Mouse (Mus musculus): ENCODE data around the gene Rnf40. TPM values are rescaled to one million over a fixed set of nuclear protein-coding genes. Genes with fewer than 3 reads are reported as not detected.
"Not testable (repeated sequence)": the region's sequence is repeated elsewhere in the genome, so short reads cannot be mapped to it uniquely, and the experiment has no call there.

The Rnf40 gene
- polyA plus RNA-seq, 1 experiment from 2014 or later = 46.1 TPM

GRCm38 (mm10) chr7:127628646-127629045, 40.1 kb downstream of the Rnf40 start:
- WGBS = 81% methylated on average over 5 of the region's 5 CpGs
- Histone ChIP-seq H3K4me1 (no peaks in the 10 kb centered on the region), H3K36me3 (no peaks in the 10 kb centered on the region), H3K4me2 (no peak overlapping the region), H3K9me3 (no peaks in the 10 kb centered on the region), H3K27me3 (no peaks in the 10 kb centered on the region), H3K9ac (no peak overlapping the region), H3K27ac (no peak overlapping the region), H3K4me3 (no peak overlapping the region)
- no peak for ATAC-seq (ENCODE audit: insufficient number of reproducible peaks, low FRiP score, low TSS enrichment, low read depth)

- 90% methylated on average over 4 of the region's 4 CpGs for WGBS
- Histone ChIP-seq H3K9me3 (no peaks in the 10 kb centered on the region), H3K4me3 (no peak overlapping the region), H3K27me3 (no peaks in the 10 kb centered on the region), H3K27ac (no peak overlapping the region), H3K36me3 (no peaks in the 10 kb centered on the region), H3K9ac (no peak overlapping the region), H3K4me1 (no peaks in the 10 kb centered on the region), H3K4me2 (no peak overlapping the region)
- no peak for ATAC-seq (ENCODE audit: insufficient number of reproducible peaks, low FRiP score, low TSS enrichment, low read depth)
These were observed 42.8 kb downstream of the Rnf40 start for GRCm38 (mm10) chr7:127631416-127631815.

- Histone ChIP-seq H3K4me2 (peak overlapping the region; percentile 65), H3K9ac (peak overlapping the region; percentile 43), H3K4me1 (peaks cover 8% of the 10 kb centered on the region), H3K27ac (no peak overlapping the region), H3K4me3 (peak overlapping the region; percentile 59), H3K9me3 (no peaks in the 10 kb centered on the region), H3K36me3 (no peaks in the 10 kb centered on the region), H3K27me3 (no peaks in the 10 kb centered on the region)
- under 1% methylated on average over 27 of the region's 27 CpGs for WGBS
- ATAC-seq (ENCODE audit: insufficient number of reproducible peaks, low FRiP score, low TSS enrichment, low read depth) = 0 out of 2 replicates have a peak, but pooled peaks have one; percentile 48
These were observed 48.4 kb downstream of the Rnf40 start for GRCm38 (mm10) chr7:127636963-127637362.

- H3K9me3 ChIP-seq = no peaks in the 10 kb centered on the region
- no peak overlapping the region for H3K27ac ChIP-seq
- WGBS = 29% methylated on average over 4 of the region's 4 CpGs
- peaks cover 8% of the 10 kb centered on the region for H3K4me1 ChIP-seq
- H3K4me2 ChIP-seq = no peak overlapping the region
- H3K36me3 ChIP-seq = no peaks in the 10 kb centered on the region
- no peaks in the 10 kb centered on the region for H3K27me3 ChIP-seq
- H3K4me3 ChIP-seq = no peak overlapping the region
- H3K9ac ChIP-seq = no peak overlapping the region
- no peak for ATAC-seq (ENCODE audit: insufficient number of reproducible peaks, low FRiP score, low TSS enrichment, low read depth)
These were observed 52.7 kb downstream of the Rnf40 start for GRCm38 (mm10) chr7:127641260-127641659.

GRCm38 (mm10) chr7:127642254-127642653, 53.7 kb downstream of the Rnf40 start:
- no peaks in the 10 kb centered on the region for H3K9me3 ChIP-seq

GRCm38 (mm10) chr7:127646363-127646762, 57.8 kb downstream of the Rnf40 start:
- Histone ChIP-seq H3K4me2 (no peak overlapping the region), H3K9me3 (no peaks in the 10 kb centered on the region), H3K4me1 (no peaks in the 10 kb centered on the region), H3K27ac (no peak overlapping the region), H3K9ac (no peak overlapping the region), H3K36me3 (no peaks in the 10 kb centered on the region), H3K4me3 (no peak overlapping the region), H3K27me3 (no peaks in the 10 kb centered on the region)
- 84% methylated on average over 4 of the region's 4 CpGs for WGBS
- no peak for ATAC-seq (ENCODE audit: insufficient number of reproducible peaks, low FRiP score, low TSS enrichment, low read depth)

More at GRCm38 (mm10) chr7:127642254-127642653, 53.7 kb downstream of the Rnf40 start:
- H3K36me3 ChIP-seq = no peaks in the 10 kb centered on the region
- no peaks in the 10 kb centered on the region for H3K27me3 ChIP-seq
- no peak overlapping the region for H3K4me2 ChIP-seq
- no peak overlapping the region for H3K27ac ChIP-seq
- no peak overlapping the region for H3K9ac ChIP-seq
- no peak overlapping the region for H3K4me3 ChIP-seq
- ATAC-seq (ENCODE audit: insufficient number of reproducible peaks, low FRiP score, low TSS enrichment, low read depth) = no peak
- WGBS = 73% methylated on average over 4 of the region's 4 CpGs
- H3K4me1 ChIP-seq = peaks cover 4% of the 10 kb centered on the region

GRCm38 (mm10) chr7:127647576-127647975, 59.0 kb downstream of the Rnf40 start:
- not testable (repeated sequence) for H3K36me3 ChIP-seq; H3K9me3 ChIP-seq; H3K27me3 ChIP-seq; H3K4me3 ChIP-seq; H3K27ac ChIP-seq; ATAC-seq (ENCODE audit: insufficient number of reproducible peaks, low FRiP score, low TSS enrichment, low read depth); H3K4me1 ChIP-seq; H3K9ac ChIP-seq; H3K4me2 ChIP-seq
- WGBS = 86% methylated on average over 7 of the region's 7 CpGs

- Histone ChIP-seq H3K9ac (no peak overlapping the region), H3K27me3 (no peaks in the 10 kb centered on the region), H3K36me3 (no peaks in the 10 kb centered on the region), H3K4me1 (peaks cover 10% of the 10 kb centered on the region), H3K4me3 (no peak overlapping the region), H3K9me3 (no peaks in the 10 kb centered on the region), H3K27ac (no peak overlapping the region), H3K4me2 (no peak overlapping the region)
- WGBS = 75% methylated on average over 4 of the region's 4 CpGs
- ATAC-seq (ENCODE audit: insufficient number of reproducible peaks, low FRiP score, low TSS enrichment, low read depth) = no peak
These were observed 60.1 kb downstream of the Rnf40 start for GRCm38 (mm10) chr7:127648516-127649201.

- no peaks in the 10 kb centered on the region for H3K27me3 ChIP-seq
- WGBS = 80% methylated on average over 5 of the region's 6 CpGs
- no peaks in the 10 kb centered on the region for H3K9me3 ChIP-seq
- no peak for ATAC-seq (ENCODE audit: insufficient number of reproducible peaks, low FRiP score, low TSS enrichment, low read depth)
- no peak overlapping the region for H3K27ac ChIP-seq
- no peak overlapping the region for H3K4me2 ChIP-seq
- H3K36me3 ChIP-seq = no peaks in the 10 kb centered on the region
- no peak overlapping the region for H3K9ac ChIP-seq
- H3K4me1 ChIP-seq = peaks cover 10% of the 10 kb centered on the region
- no peak overlapping the region for H3K4me3 ChIP-seq
These were observed 60.6 kb downstream of the Rnf40 start for GRCm38 (mm10) chr7:127649206-127649605.

GRCm38 (mm10) chr7:127651624-127652023, 63.1 kb downstream of the Rnf40 start:
- H3K9me3 ChIP-seq = no peaks in the 10 kb centered on the region
- peak overlapping the region; percentile 46 for H3K4me2 ChIP-seq
- peak overlapping the region; percentile 20; the same call in 1 of the 2 replicates for H3K4me3 ChIP-seq
- peaks cover 10% of the 10 kb centered on the region for H3K4me1 ChIP-seq
- ATAC-seq (ENCODE audit: insufficient number of reproducible peaks, low FRiP score, low TSS enrichment, low read depth) = no peak
- no peak overlapping the region for H3K9ac ChIP-seq
- no peaks in the 10 kb centered on the region for H3K36me3 ChIP-seq
- WGBS = 59% methylated on average over 2 of the region's 3 CpGs
- no peak overlapping the region for H3K27ac ChIP-seq
- no peaks in the 10 kb centered on the region for H3K27me3 ChIP-seq

GRCm38 (mm10) chr7:127652050-127652449, 63.5 kb downstream of the Rnf40 start:
- H3K27me3 ChIP-seq = no peaks in the 10 kb centered on the region
- no peaks in the 10 kb centered on the region for H3K9me3 ChIP-seq
- H3K4me3 ChIP-seq = peak overlapping the region; percentile 20
- peaks cover 10% of the 10 kb centered on the region for H3K4me1 ChIP-seq
- no peak for ATAC-seq (ENCODE audit: insufficient number of reproducible peaks, low FRiP score, low TSS enrichment, low read depth)
- peak overlapping the region; percentile 46 for H3K4me2 ChIP-seq
- H3K36me3 ChIP-seq = no peaks in the 10 kb centered on the region
- H3K9ac ChIP-seq = no peak overlapping the region
- WGBS = 7% methylated on average over 18 of the region's 18 CpGs
- H3K27ac ChIP-seq = peak overlapping the region; percentile 51; the same call in 1 of the 2 replicates

GRCm38 (mm10) chr7:127654318-127654717, 65.8 kb downstream of the Rnf40 start:
- 78% methylated on average over 10 of the region's 10 CpGs for WGBS
- H3K4me3 ChIP-seq = no peak overlapping the region
- no peak for ATAC-seq (ENCODE audit: insufficient number of reproducible peaks, low FRiP score, low TSS enrichment, low read depth)

More at GRCm38 (mm10) chr7:127654318-127654717, 65.8 kb downstream of the Rnf40 start:
- no peaks in the 10 kb centered on the region for H3K36me3 ChIP-seq
- no peak overlapping the region for H3K9ac ChIP-seq
- no peak overlapping the region for H3K27ac ChIP-seq
- H3K4me2 ChIP-seq = no peak overlapping the region
- no peaks in the 10 kb centered on the region for H3K27me3 ChIP-seq
- H3K4me1 ChIP-seq = peaks cover 10% of the 10 kb centered on the region
- no peaks in the 10 kb centered on the region for H3K9me3 ChIP-seq
